Mouse (Mus musculus) G1E (cell line): Measurements from ENCODE around the gene Tpo. TPM values are rescaled to one million over a fixed set of nuclear protein-coding genes. Genes with fewer than 3 reads are reported as not detected.

Experiments used
- ATAC-seq: 2 replicates; pipeline ENCODE4 v1.8.0; 2016; ENCODE audit warnings: mild to moderate bottlenecking; ENCODE audit not compliant: insufficient number of reproducible peaks, poor library complexity, low FRiP score, severe bottlenecking; ENCODE audit errors: extremely low read depth
- DNase-seq: peaks from one replicate; pipeline ENCODE4 v3.0.0; 2012; ENCODE audit warnings: low spot score
- H3K27me3 ChIP-seq: 2 replicates; pipeline ENCODE4 v1.6.1; 2012; ENCODE audit warnings: mild to moderate bottlenecking, low read length, inconsistent platforms; ENCODE audit not compliant: insufficient read depth
- H3K36me3 ChIP-seq: replicated peaks from 2 replicates; pipeline ENCODE3; 2012; ENCODE audit warnings: mild to moderate bottlenecking, inconsistent platforms
- H3K4me1 ChIP-seq: 2 replicates; pipeline ENCODE4 v1.6.1; 2012; ENCODE audit warnings: low read depth, low read length, inconsistent platforms, mixed read lengths; ENCODE audit not compliant: insufficient read depth
- H3K4me3 ChIP-seq: 2 replicates; pipeline ENCODE4 v1.5.1; 2012; ENCODE audit warnings: low read depth, mild to moderate bottlenecking, inconsistent platforms, low read length, moderate library complexity, mixed read lengths
- H3K9me3 ChIP-seq: replicated peaks from 2 replicates; pipeline ENCODE4 v1.6.1; 2012; ENCODE audit warnings: inconsistent platforms
- CTCF ChIP-seq: IDR thresholded peaks from 2 replicates; pipeline ENCODE4 v1.5.1; 2012; ENCODE audit warnings: low read depth, low read length, inconsistent platforms, mixed read lengths
- GATA1 ChIP-seq: IDR thresholded peaks from 2 replicates; pipeline ENCODE4 v1.6.1; 2012; ENCODE audit warnings: borderline replicate concordance, low read length, inconsistent platforms, mixed read lengths
- GATA2 ChIP-seq: IDR thresholded peaks from 2 replicates; pipeline ENCODE4 v1.6.1; 2012; ENCODE audit warnings: low read depth, low read length, inconsistent platforms, borderline replicate concordance
- POLR2AphosphoS5 ChIP-seq: IDR thresholded peaks from 2 replicates; pipeline ENCODE4 v1.6.1; 2012; ENCODE audit warnings: low read depth, low read length, inconsistent platforms; ENCODE audit not compliant: insufficient replicate concordance
- TAL1 ChIP-seq: conservative IDR thresholded peaks from 2 replicates; pipeline ENCODE4 v1.6.1; 2012; ENCODE audit warnings: low read depth, low read length, inconsistent platforms, mixed read lengths
- polyA plus RNA-seq: library from polyadenylated mRNA; stranded (reverse); fragments of >175 nt; gene quantifications from 2 replicates; pipeline ENCODE4 v1.2.3, GENCODE M21; 2012
- total RNA-seq, 2 experiments: library from RNA; stranded (forward) in 1 of 2; stranded (reverse) in 1 of 2; fragments of 200-1000 nt in 1 of 2; fragments of >200 nt in 1 of 2; fragmentation: Nextera tagmentation in 1 of 2; gene quantifications; 2 replicates each; pipeline ENCODE4 v1.2.3; 2014 to 2017

The Tpo gene
- total and polyA plus RNA-seq, 3 experiments, result 0.05 TPM; not detected in 2

DNA sequence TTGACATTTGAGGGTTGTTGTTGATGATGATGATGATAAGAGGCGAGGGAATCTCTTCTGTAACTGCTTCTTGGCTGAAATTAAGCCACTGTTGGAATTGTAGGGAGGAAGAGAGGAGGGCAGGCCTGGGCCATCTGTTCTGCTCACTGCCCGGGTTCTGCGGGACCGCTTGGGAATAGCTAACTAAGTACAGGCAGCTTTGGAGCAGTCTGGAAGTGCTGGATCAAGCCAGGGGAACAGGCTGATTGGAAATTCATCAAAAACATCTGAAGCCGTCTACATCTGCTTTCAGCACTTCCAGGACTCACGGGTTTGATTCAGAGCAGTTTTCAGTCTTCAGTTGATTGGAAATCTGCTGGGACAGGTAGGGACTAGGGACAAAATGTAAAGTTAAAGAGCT lies 74.4 kb downstream of the Tpo start:
- H3K27me3 ChIP-seq, result no peaks in the 10 kb centered on the region
- TF ChIP-seq GATA1 (no peak), GATA2 (no peak), POLR2AphosphoS5 (no peak), TAL1 (no peak), CTCF (no peak)
- DNase-seq (no peak), ATAC-seq (no peak)
- no peaks in the 10 kb centered on the region for H3K4me1 ChIP-seq
- H3K36me3 ChIP-seq, result no peaks in the 10 kb centered on the region
- no peak overlapping the region for H3K4me3 ChIP-seq
- H3K9me3 ChIP-seq, result peaks cover 34% of the 10 kb centered on the region

- ATAC-seq, result 0 out of 2 replicates have a peak, but pooled peaks have one; percentile 8
- Histone ChIP-seq H3K36me3 (no peaks in the 10 kb centered on the region), H3K9me3 (peaks cover 26% of the 10 kb centered on the region), H3K27me3 (no peaks in the 10 kb centered on the region), H3K4me3 (no peak overlapping the region), H3K4me1 (no peaks in the 10 kb centered on the region)
- no peak for DNase-seq
- TF ChIP-seq GATA1 (no peak), GATA2 (no peak), POLR2AphosphoS5 (no peak), TAL1 (no peak), CTCF (no peak)
Observed at GRCm38 (mm10) chr12:30054761-30055540, 77.5 kb downstream of the Tpo start.

GRCm38 (mm10) chr12:30050235-30050634 lies 82.2 kb downstream of the Tpo start:
- Histone ChIP-seq H3K9me3 (peaks cover 57% of the 10 kb centered on the region), H3K4me1 (no peaks in the 10 kb centered on the region), H3K27me3 (no peaks in the 10 kb centered on the region), H3K4me3 (no peak overlapping the region), H3K36me3 (no peaks in the 10 kb centered on the region)
- TF ChIP-seq GATA1 (no peak), CTCF (no peak), TAL1 (no peak), GATA2 (no peak), POLR2AphosphoS5 (no peak)
- no peak for DNase-seq
- ATAC-seq, result no peak

- no peak for TF ChIP-seq GATA1
- ATAC-seq (no peak), DNase-seq (no peak)
- no peaks in the 10 kb centered on the region for H3K36me3 ChIP-seq
- H3K27me3 ChIP-seq, result no peaks in the 10 kb centered on the region
- no peaks in the 10 kb centered on the region for H3K4me1 ChIP-seq
- no peak overlapping the region for H3K4me3 ChIP-seq
- peaks cover 54% of the 10 kb centered on the region for H3K9me3 ChIP-seq
Observed at GRCm38 (mm10) chr12:30049818-30050217, 82.6 kb downstream of the Tpo start.

DNA sequence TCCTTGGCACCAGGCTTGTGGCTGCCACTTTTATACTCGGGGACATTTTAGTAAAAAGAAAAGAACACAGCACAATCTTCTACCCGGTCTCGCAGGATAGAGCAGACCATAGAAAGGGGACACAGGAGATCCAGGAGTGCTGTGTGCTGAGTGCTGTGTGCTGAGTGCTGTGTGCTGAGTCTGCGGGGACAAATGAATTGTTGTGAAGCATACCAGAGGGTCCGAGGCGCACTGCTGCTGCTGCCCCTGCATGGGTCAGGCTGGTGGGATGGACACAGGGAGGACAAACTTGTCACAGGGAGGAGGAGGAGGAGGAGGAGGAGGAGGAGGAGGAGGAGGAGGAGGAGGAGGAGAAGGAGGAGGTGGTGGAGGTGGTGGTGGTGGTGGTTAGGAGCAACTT lies 83.6 kb downstream of the Tpo start:
- no peaks in the 10 kb centered on the region for H3K36me3 ChIP-seq
- H3K4me3 ChIP-seq, result no peak overlapping the region
- peaks cover 50% of the 10 kb centered on the region for H3K9me3 ChIP-seq
- TF ChIP-seq POLR2AphosphoS5 (no peak), GATA2 (no peak)
- no peaks in the 10 kb centered on the region for H3K4me1 ChIP-seq
- DNase-seq (no peak), ATAC-seq (no peak)
- no peaks in the 10 kb centered on the region for H3K27me3 ChIP-seq

DNA sequence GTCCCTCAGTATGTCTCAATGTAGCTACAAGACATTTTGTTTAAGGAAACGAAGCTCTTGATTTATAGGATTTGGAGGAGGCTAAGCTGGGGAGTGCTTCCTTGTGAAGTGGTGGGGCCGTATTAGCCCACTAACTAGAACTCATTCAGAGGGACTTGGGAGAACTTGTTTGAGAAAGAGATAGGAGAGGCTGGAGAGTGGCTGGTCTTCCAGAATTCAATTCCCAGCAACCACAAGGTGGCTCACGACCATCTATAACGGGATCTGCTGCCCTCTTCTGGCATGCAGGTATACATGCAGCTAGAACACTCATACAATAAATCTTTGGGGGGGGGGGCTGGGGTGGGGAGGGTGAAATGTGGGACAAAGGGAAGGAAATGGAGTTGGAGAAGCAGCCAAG lies 92.3 kb downstream of the Tpo start:
- no peaks in the 10 kb centered on the region for H3K4me1 ChIP-seq
- H3K4me3 ChIP-seq, result no peak overlapping the region
- ATAC-seq (no peak), DNase-seq (no peak)
- peaks cover 65% of the 10 kb centered on the region for H3K9me3 ChIP-seq
- no peaks in the 10 kb centered on the region for H3K36me3 ChIP-seq
- no peak for TF ChIP-seq TAL1
- no peak for TF ChIP-seq GATA1
- no peak for TF ChIP-seq POLR2AphosphoS5
- H3K27me3 ChIP-seq, result no peaks in the 10 kb centered on the region

- peaks cover 67% of the 10 kb centered on the region for H3K9me3 ChIP-seq
- no peaks in the 10 kb centered on the region for H3K27me3 ChIP-seq
- H3K4me3 ChIP-seq, result no peak overlapping the region
- H3K4me1 ChIP-seq, result no peaks in the 10 kb centered on the region
- ATAC-seq (no peak), DNase-seq (no peak)
- TF ChIP-seq CTCF (no peak), GATA2 (no peak), GATA1 (no peak), POLR2AphosphoS5 (no peak), TAL1 (no peak)
- no peaks in the 10 kb centered on the region for H3K36me3 ChIP-seq
Observed at GRCm38 (mm10) chr12:30039565-30039964, 92.9 kb downstream of the Tpo start.
